Mouse (Mus musculus) liver, embryonic 18 days (tissue): ENCODE measurements around the gene Cyp2f2. TPM values are rescaled to one million over a fixed set of nuclear protein-coding genes. Genes with fewer than 3 reads are reported as not detected.

Experiments
- polyA plus RNA-seq: library from polyadenylated mRNA; depleted of rRNA; stranded (reverse); fragments of >200 nt; gene quantifications from 2 replicates; pipeline ENCODE4 v1.2.3, GENCODE M21; 2012; rRNA removed

Gene Cyp2f2
- 29.3 and 40.1 TPM in 2 replicates for polyA plus RNA-seq

GRCm38 (mm10) chr7:27119676-27120075 lies at the start of gene Cyp2f2:
Cyp2f2 (plus strand) TSS chr7:27119909.

GRCm38 (mm10) chr7:27153205-27153764 lies 33.6 kb downstream of the Cyp2f2 start, which contains the start of gene Cyp2t4:
Cyp2t4 (plus strand) TSS chr7:27153714.

GRCm38 (mm10) chr7:27166614-27167474 lies 47.1 kb downstream of the Cyp2f2 start, which contains the start of gene Egln2:
Egln2 (minus strand) TSS chr7:27166802.

GRCm38 (mm10) chr7:27178324-27179216 lies 58.9 kb downstream of the Cyp2f2 start, which contains the start of gene Rab4b:
Rab4b (minus strand) TSS chr7:27178896.

GRCm38 (mm10) chr7:27180837-27181695 lies 61.4 kb downstream of the Cyp2f2 start, which contains the start of the genes Gm21983 and Mia:
Gm21983 (minus strand) TSS chr7:27181086.
Mia (minus strand) TSS chr7:27181157.

Other genes starting within 250 kb of the Cyp2f2 start
- 13.9 and 15.2 TPM in 2 replicates for gene Cyp2a22, start 180.5 kb upstream of the Cyp2f2 start, polyA plus RNA-seq
- 63.9 and 66.1 TPM in 2 replicates for gene Cyp2a12, start 90.8 kb upstream of the Cyp2f2 start, polyA plus RNA-seq
- not detected in 2 replicates for gene Cyp2t4, start 33.8 kb downstream of the Cyp2f2 start, polyA plus RNA-seq
- 30.1 and 33.4 TPM in 2 replicates for gene Egln2, start 46.9 kb downstream of the Cyp2f2 start, polyA plus RNA-seq
- gene Rab4b, start 59.0 kb downstream of the Cyp2f2 start, polyA plus RNA-seq: 19.7 and 20.3 TPM in 2 replicates
- gene Gm21983, start 61.2 kb downstream of the Cyp2f2 start, polyA plus RNA-seq: 0.23 TPM in 1 of 2 replicates, not detected in the other
- 0.45 and 1.1 TPM in 2 replicates for gene Mia, start 61.2 kb downstream of the Cyp2f2 start, polyA plus RNA-seq
- gene BC024978, start 75.9 kb downstream of the Cyp2f2 start, polyA plus RNA-seq: 2.8 and 3.4 TPM in 2 replicates
- gene Snrpa, start 76.4 kb downstream of the Cyp2f2 start, polyA plus RNA-seq: 68.3 and 71.2 TPM in 2 replicates
- 2.2 TPM in 2 replicates for gene Itpkc, start 108.8 kb downstream of the Cyp2f2 start, polyA plus RNA-seq
- 15.1 and 15.2 TPM in 2 replicates for gene Coq8b, start 113.1 kb downstream of the Cyp2f2 start, polyA plus RNA-seq
- 2.5 TPM in 2 replicates for gene Numbl, start 138.5 kb downstream of the Cyp2f2 start, polyA plus RNA-seq
- 7.8 and 10.3 TPM in 2 replicates for gene Ltbp4, start 217.8 kb downstream of the Cyp2f2 start, polyA plus RNA-seq
- gene Shkbp1, start 236.1 kb downstream of the Cyp2f2 start, polyA plus RNA-seq: 13.2 and 13.6 TPM in 2 replicates
- 0.29 TPM in 1 of 2 replicates, not detected in the other for gene Gm20479, start 237.5 kb downstream of the Cyp2f2 start, polyA plus RNA-seq